Mouse (Mus musculus) stomach, embryonic 14.5 days (tissue): ENCODE data around the gene Baz1b. TPM values are rescaled to one million over a fixed set of nuclear protein-coding genes. Genes with fewer than 3 reads are reported as not detected.

Experiments
- ATAC-seq: fragments of 200-750 bp; cut with Nextera tagmentation; 2 replicates; pipeline ENCODE4 v1.8.0; 2017; ENCODE audit warnings: low read depth, moderate TSS enrichment; ENCODE audit not compliant: insufficient number of reproducible peaks, insufficient read depth, low FRiP score
- H3K27ac ChIP-seq: fragments of 300-500 bp; sonication (generic); 2 replicates; pipeline ENCODE4 v1.5.1; 2014; ENCODE audit warnings: mild to moderate bottlenecking, low read length, moderate library complexity, mixed read lengths
- H3K27me3 ChIP-seq: fragments of 300-500 bp; sonication (generic); 2 replicates; pipeline ENCODE4 v1.6.1; 2014; ENCODE audit warnings: low read length, control low read depth, mixed read lengths; ENCODE audit not compliant: control insufficient read depth, insufficient read depth
- H3K36me3 ChIP-seq: fragments of 300-500 bp; sonication (generic); 2 replicates; pipeline ENCODE4 v1.6.1; 2014; ENCODE audit warnings: mild to moderate bottlenecking, control low read depth, low read length, moderate library complexity, mixed read lengths; ENCODE audit not compliant: control insufficient read depth, insufficient read depth
- H3K4me1 ChIP-seq: fragments of 300-500 bp; sonication (generic); 2 replicates; pipeline ENCODE4 v1.6.1; 2014; ENCODE audit warnings: low read length, control low read depth, mixed read lengths; ENCODE audit not compliant: control insufficient read depth, insufficient read depth
- H3K4me2 ChIP-seq: fragments of 300-500 bp; sonication (generic); replicated peaks from 2 replicates; pipeline ENCODE4 v1.6.1; 2014; ENCODE audit warnings: low read depth, low read length, control low read depth
- H3K4me3 ChIP-seq: fragments of 300-500 bp; sonication (generic); 2 replicates; pipeline ENCODE4 v1.5.1; 2014; ENCODE audit warnings: low read depth, low read length, control low read depth
- H3K9ac ChIP-seq: fragments of 300-500 bp; sonication (generic); replicated peaks from 2 replicates; pipeline ENCODE4 v1.6.1; 2014; ENCODE audit warnings: low read depth, mild to moderate bottlenecking, control low read depth, low read length, moderate library complexity, mixed read lengths
- H3K9me3 ChIP-seq: fragments of 300-500 bp; sonication (generic); 2 replicates; pipeline ENCODE4 v1.6.1; 2016; ENCODE audit warnings: low read depth, low read length, control low read depth; ENCODE audit not compliant: control insufficient read depth
- WGBS: fragments of 180-500 bp; shearing (Covaris S2); extraction: QIAGEN DNeasy Blood & Tissue Kit; methylation state at CpG from one replicate; pipeline ENCODE4 v1.1.7; 2014; 5-methylcytosine and 5-hydroxymethylcytosine counted together
- polyA plus RNA-seq: library from polyadenylated mRNA; unstranded; fragments of >200 nt; fragmentation: Nextera tagmentation; extraction: Ambion mirVana; gene quantifications from 2 replicates; pipeline ENCODE4 v1.2.1, GENCODE M21; 2014

The Baz1b gene
- 60.3 and 60.7 TPM in 2 replicates for polyA plus RNA-seq

- ATAC-seq, result peak; percentile 98
- H3K9ac ChIP-seq, result peak within 1 kb of the TSS; percentile 99
- no peaks in the 10 kb centered on the region for H3K27me3 ChIP-seq
- peaks cover 15% of the 10 kb centered on the region for H3K36me3 ChIP-seq
- H3K27ac ChIP-seq, result peak within 1 kb of the TSS; percentile 97
- H3K9me3 ChIP-seq, result 0 out of 2 replicates have a peak, but pooled peaks cover 5% of the 10 kb centered on the region
- peak within 1 kb of the TSS; percentile 100 for H3K4me3 ChIP-seq
- peaks cover 32% of the 10 kb centered on the region for H3K4me1 ChIP-seq
- H3K4me2 ChIP-seq, result peak within 1 kb of the TSS; percentile 71
- WGBS, result under 1% methylated on average over 57 of the region's 57 CpGs
Observed at GRCm38 (mm10) chr5:135186621-135187348, at the start of gene Baz1b. Baz1b (plus strand) TSS chr5:135187264.

- no peak overlapping the region for H3K4me3 ChIP-seq
Observed at GRCm38 (mm10) chr5:135139881-135140280, 47.2 kb upstream of the Baz1b start.

GRCm38 (mm10) chr5:135144469-135144868, 42.6 kb upstream of the Baz1b start:
- Histone ChIP-seq H3K4me2 (no peak overlapping the region), H3K4me1 (no peaks in the 10 kb centered on the region)

More at GRCm38 (mm10) chr5:135139881-135140280, 47.2 kb upstream of the Baz1b start:
- H3K27me3 ChIP-seq, result no peaks in the 10 kb centered on the region
- no peaks in the 10 kb centered on the region for H3K36me3 ChIP-seq
- WGBS, result 72% methylated on average over 2 of the region's 2 CpGs
- no peak for ATAC-seq
- no peak overlapping the region for H3K4me2 ChIP-seq
- H3K9me3 ChIP-seq, result no peaks in the 10 kb centered on the region
- H3K9ac ChIP-seq, result no peak overlapping the region
- H3K27ac ChIP-seq, result no peak overlapping the region
- no peaks in the 10 kb centered on the region for H3K4me1 ChIP-seq

GRCm38 (mm10) chr5:135145532-135145931, 41.5 kb upstream of the Baz1b start:
- H3K9me3 ChIP-seq, result no peaks in the 10 kb centered on the region
- ATAC-seq, result no peak
- H3K4me3 ChIP-seq, result no peak overlapping the region
- no peak overlapping the region for H3K4me2 ChIP-seq
- H3K9ac ChIP-seq, result no peak overlapping the region
- peaks cover 2% of the 10 kb centered on the region; the same call in 1 of the 2 replicates for H3K4me1 ChIP-seq
- no peaks in the 10 kb centered on the region for H3K36me3 ChIP-seq
- WGBS, result 77% methylated on average over 3 of the region's 3 CpGs
- no peak overlapping the region for H3K27ac ChIP-seq
- no peaks in the 10 kb centered on the region for H3K27me3 ChIP-seq

More at GRCm38 (mm10) chr5:135144469-135144868, 42.6 kb upstream of the Baz1b start:
- 46% methylated on average over 4 of the region's 4 CpGs for WGBS
- ATAC-seq, result no peak
- no peak overlapping the region for H3K4me3 ChIP-seq
- H3K27ac ChIP-seq, result no peak overlapping the region
- H3K27me3 ChIP-seq, result no peaks in the 10 kb centered on the region
- H3K9me3 ChIP-seq, result no peaks in the 10 kb centered on the region
- H3K36me3 ChIP-seq, result no peaks in the 10 kb centered on the region
- H3K9ac ChIP-seq, result no peak overlapping the region

GRCm38 (mm10) chr5:135145955-135146354, 41.1 kb upstream of the Baz1b start:
- no peak for ATAC-seq

GRCm38 (mm10) chr5:135148715-135149052, 38.4 kb upstream of the Baz1b start:
- Histone ChIP-seq H3K9me3 (no peaks in the 10 kb centered on the region), H3K27me3 (no peaks in the 10 kb centered on the region), H3K9ac (peak overlapping the region; percentile 30; the same call in 1 of the 2 replicates), H3K4me1 (peaks cover 2% of the 10 kb centered on the region; the same call in 1 of the 2 replicates), H3K4me3 (peak overlapping the region; percentile 72), H3K36me3 (peaks cover 3% of the 10 kb centered on the region; the same call in 1 of the 2 replicates), H3K27ac (peak overlapping the region; percentile 92; the same call in 1 of the 2 replicates), H3K4me2 (peak overlapping the region; percentile 68)
- ATAC-seq, result no peak
- under 1% methylated on average over 13 of the region's 13 CpGs for WGBS

More at GRCm38 (mm10) chr5:135145955-135146354, 41.1 kb upstream of the Baz1b start:
- Histone ChIP-seq H3K4me1 (peaks cover 2% of the 10 kb centered on the region; the same call in 1 of the 2 replicates), H3K36me3 (no peaks in the 10 kb centered on the region), H3K9ac (no peak overlapping the region), H3K9me3 (no peaks in the 10 kb centered on the region), H3K27ac (no peak overlapping the region), H3K27me3 (no peaks in the 10 kb centered on the region), H3K4me2 (no peak overlapping the region), H3K4me3 (no peak overlapping the region)

- under 1% methylated on average over 62 of the region's 63 CpGs for WGBS
- Histone ChIP-seq H3K27me3 (no peaks in the 10 kb centered on the region), H3K36me3 (peaks cover 8% of the 10 kb centered on the region; the same call in 1 of the 2 replicates), H3K9ac (peak within 1 kb of the TSS; percentile 54), H3K4me2 (peak within 1 kb of the TSS; percentile 68), H3K9me3 (no peaks in the 10 kb centered on the region), H3K4me3 (peak within 1 kb of the TSS; percentile 72), H3K4me1 (peaks cover 2% of the 10 kb centered on the region; the same call in 1 of the 2 replicates), H3K27ac (peak within 1 kb of the TSS; percentile 92)
- ATAC-seq, result peak; percentile 99
Observed at GRCm38 (mm10) chr5:135149053-135149819, 37.8 kb upstream of the Baz1b start, which contains the start of gene Tbl2. Tbl2 (plus strand) TSS chr5:135149657.

GRCm38 (mm10) chr5:135149820-135150178, 37.3 kb upstream of the Baz1b start:
- H3K4me3 ChIP-seq, result peak overlapping the region; percentile 72
- no peaks in the 10 kb centered on the region for H3K9me3 ChIP-seq
- no peaks in the 10 kb centered on the region for H3K27me3 ChIP-seq
- H3K36me3 ChIP-seq, result peaks cover 12% of the 10 kb centered on the region; the same call in 1 of the 2 replicates
- peaks cover 2% of the 10 kb centered on the region; the same call in 1 of the 2 replicates for H3K4me1 ChIP-seq
- ATAC-seq, result no peak
- peak overlapping the region; percentile 54 for H3K9ac ChIP-seq
- peak overlapping the region; percentile 61 for H3K4me2 ChIP-seq
- WGBS, result under 1% methylated on average over 23 of the region's 23 CpGs
- no peak overlapping the region; the same call in 1 of the 2 replicates for H3K27ac ChIP-seq
